8 mouse cellular contexts compared by ENCODE assay signal in genomic region chr4:142179531-142179930, GRCm38 (mm10). TPM values are rescaled to one million over a fixed set of nuclear protein-coding genes. Genes with fewer than 3 reads are reported as not detected.
DNase-seq lines count a peak whose midpoint lies in the region; ATAC-seq and TF ChIP-seq lines count a peak whose summit lies in the region.

No protein-coding gene starts in this region.

- peak; percentile 30 for DNase-seq in liver
- DNase-seq in liver, embryonic 11.5 days (ENCODE audit: low spot score): no peak
- peak; percentile 85 for DNase-seq in kidney, postnatal 0 days (ENCODE audit: low spot score)
- DNase-seq in embryo, embryonic 9.5 days (ENCODE audit: extremely low spot score): no peak
- no peak for DNase-seq in T-cell, adult 2 months (ENCODE audit: low spot score)

- no peak for TF ChIP-seq POLR2A in cortical plate, adult 2 months (IDR thresholded peaks at IDR 0.05; ENCODE audit: extremely low read depth, insufficient read depth, low read length)

- peaks cover 14% of the 10 kb centered on the region for H3K4me1 ChIP-seq in liver, embryonic 11.5 days (replicated peaks; ENCODE audit: control insufficient read depth, insufficient read depth, low read length)
- H3K4me1 ChIP-seq in cortical plate, adult 2 months (ENCODE audit: control insufficient read depth, insufficient read depth, low read length): 0 out of 2 replicates have a peak, but pooled peaks cover 1% of the 10 kb centered on the region
- H3K4me1 ChIP-seq in heart, embryonic 12.5 days (replicated peaks): peaks cover 64% of the 10 kb centered on the region
- H3K4me1 ChIP-seq in kidney, postnatal 0 days (replicated peaks; ENCODE audit: insufficient read depth, low read length): peaks cover 24% of the 10 kb centered on the region
- peaks cover 20% of the 10 kb centered on the region for H3K4me1 ChIP-seq in midbrain, embryonic 15.5 days

- H3K4me2 ChIP-seq in liver, embryonic 11.5 days: no peak overlapping the region
- peak overlapping the region; percentile 39 for H3K4me2 ChIP-seq in heart, embryonic 12.5 days
- H3K4me2 ChIP-seq in kidney, postnatal 0 days (ENCODE audit: low read length): no peak overlapping the region
- no peak overlapping the region for H3K4me2 ChIP-seq in midbrain, embryonic 15.5 days

- no peak for TF ChIP-seq CTCF in cortical plate, adult 2 months (IDR thresholded peaks at IDR 0.05; ENCODE audit: extremely low read depth, insufficient read depth, low read length)
- no peak for TF ChIP-seq CTCF in kidney, postnatal 0 days (IDR thresholded peaks at IDR 0.05; ENCODE audit: low read depth)

- no peak overlapping the region for H3K9ac ChIP-seq in liver, embryonic 11.5 days (ENCODE audit: low read depth, low read length)
- peak overlapping the region; percentile 9; the same call in 1 of the 2 replicates for H3K9ac ChIP-seq in heart, embryonic 12.5 days
- H3K9ac ChIP-seq in kidney, postnatal 0 days (ENCODE audit: low read depth, low read length): no peak overlapping the region
- H3K9ac ChIP-seq in midbrain, embryonic 15.5 days: no peak overlapping the region

- H3K27me3 ChIP-seq in liver, embryonic 11.5 days (replicated peaks; ENCODE audit: control insufficient read depth, insufficient read depth, low read length): no peaks in the 10 kb centered on the region
- no peaks in the 10 kb centered on the region for H3K27me3 ChIP-seq in heart, embryonic 12.5 days (replicated peaks)
- no peaks in the 10 kb centered on the region for H3K27me3 ChIP-seq in kidney, postnatal 0 days (ENCODE audit: insufficient read depth, low read length)
- H3K27me3 ChIP-seq in midbrain, embryonic 15.5 days (replicated peaks): no peaks in the 10 kb centered on the region

- H3K4me3 ChIP-seq in liver, embryonic 11.5 days (ENCODE audit: low read depth, low read length): no peak overlapping the region
- no peak overlapping the region for H3K4me3 ChIP-seq in cortical plate, adult 2 months (ENCODE audit: insufficient read depth, low read length)
- H3K4me3 ChIP-seq in heart, embryonic 12.5 days: no peak overlapping the region
- H3K4me3 ChIP-seq in kidney, postnatal 0 days (replicated peaks; ENCODE audit: low read depth, low read length): no peak overlapping the region
- no peak overlapping the region for H3K4me3 ChIP-seq in midbrain, embryonic 15.5 days

- no peak overlapping the region; the same call in 1 of the 2 replicates for H3K27ac ChIP-seq in liver, embryonic 11.5 days (ENCODE audit: low read depth, low read length)
- peak overlapping the region; percentile 49 for H3K27ac ChIP-seq in cortical plate, adult 2 months (ENCODE audit: insufficient read depth, low read length)
- peak overlapping the region; percentile 91 for H3K27ac ChIP-seq in heart, embryonic 12.5 days (ENCODE audit: poor library complexity, severe bottlenecking)
- H3K27ac ChIP-seq in kidney, postnatal 0 days: peak overlapping the region; percentile 67
- peak overlapping the region; percentile 35; the same call in 1 of the 2 replicates for H3K27ac ChIP-seq in midbrain, embryonic 15.5 days

- no peaks in the 10 kb centered on the region for H3K9me3 ChIP-seq in liver, embryonic 11.5 days (ENCODE audit: control insufficient read depth, low read length)
- 0 out of 2 replicates have a peak, but pooled peaks cover 3% of the 10 kb centered on the region for H3K9me3 ChIP-seq in heart, embryonic 12.5 days (replicated peaks)
- H3K9me3 ChIP-seq in kidney, postnatal 0 days (replicated peaks; ENCODE audit: low read length): no peaks in the 10 kb centered on the region
- no peaks in the 10 kb centered on the region for H3K9me3 ChIP-seq in midbrain, embryonic 15.5 days

- ATAC-seq in liver, embryonic 11.5 days (replicated peaks; ENCODE audit: low FRiP score): no peak
- ATAC-seq in heart, embryonic 12.5 days (ENCODE audit: insufficient number of reproducible peaks, low FRiP score): peak; percentile 46
- ATAC-seq in kidney, postnatal 0 days (replicated peaks; ENCODE audit: low FRiP score, low read depth): no peak; the same call in 1 of the 2 replicates
- 0 out of 2 replicates have a peak, but pooled peaks have one; percentile 22 for ATAC-seq in midbrain, embryonic 15.5 days (replicated peaks)

- WGBS in liver, embryonic 11.5 days: 71% methylated on average over 13 of the region's 13 CpGs
- WGBS in heart, embryonic 12.5 days: 27% methylated on average over 13 of the region's 13 CpGs
- 12% methylated on average over 13 of the region's 13 CpGs for WGBS in kidney, postnatal 0 days
- WGBS in midbrain, embryonic 15.5 days: 60% methylated on average over 13 of the region's 13 CpGs

- H3K36me3 ChIP-seq in liver, embryonic 11.5 days (ENCODE audit: control insufficient read depth, insufficient read depth, low read length): no peaks in the 10 kb centered on the region
- H3K36me3 ChIP-seq in heart, embryonic 12.5 days: no peaks in the 10 kb centered on the region
- H3K36me3 ChIP-seq in kidney, postnatal 0 days (ENCODE audit: insufficient read depth, low read length): no peaks in the 10 kb centered on the region
- no peaks in the 10 kb centered on the region for H3K36me3 ChIP-seq in midbrain, embryonic 15.5 days (replicated peaks)

RNA-seq across cellular contexts. Expression of gene Kazn, which starts 59.7 kb away (rescaled TPM):
- polyA plus RNA-seq in liver, embryonic 11.5 days (2014; fragmentation: Nextera tagmentation; extraction: Ambion mirVana): 4.0 and 4.4 TPM in 2 replicates
- 45.8 and 60.3 TPM in 2 replicates for polyA plus RNA-seq in cortical plate, adult 2 months (2012; rRNA removed)
- 8.6 and 9.2 TPM in 2 replicates for polyA plus RNA-seq in heart, embryonic 12.5 days (2016; fragmentation: Nextera tagmentation; extraction: Ambion mirVana)
- 16.2 and 16.4 TPM in 2 replicates for polyA plus RNA-seq in kidney, postnatal 0 days (2015; fragmentation: Nextera tagmentation; extraction: Ambion mirVana)
- 33.6 and 34.3 TPM in 2 replicates for polyA plus RNA-seq in midbrain, embryonic 15.5 days (2015; fragmentation: Nextera tagmentation; extraction: Ambion mirVana)

Comparison
In these comparisons a context has a peak if more than half of its experiments do, and no peak if none do; other contexts are left out.
1. DNase-seq: peak in liver (single experiment) and kidney, postnatal 0 days (single experiment); none in liver, embryonic 11.5 days (single experiment), embryo, embryonic 9.5 days (single experiment) and T-cell, adult 2 months (single experiment).
2. ATAC-seq: peak in heart, embryonic 12.5 days (single experiment) and midbrain, embryonic 15.5 days (single experiment); none in liver, embryonic 11.5 days (single experiment) and kidney, postnatal 0 days (single experiment).